Mouse (Mus musculus): Measurements from ENCODE around the gene Bean1.

- TF ChIP-seq CHD2 (IDR thresholded peaks at IDR 0.05; ENCODE audit: low read depth, low read length) (no peak), HCFC1 (IDR thresholded peaks at IDR 0.05; ENCODE audit: borderline replicate concordance, insufficient read depth, low read length) (no peak), ZNF384 (IDR thresholded peaks at IDR 0.05; ENCODE audit: low read depth, low read length) (no peak), ZC3H11A (IDR thresholded peaks at IDR 0.05; ENCODE audit: borderline replicate concordance, low read depth, low read length) (no peak), MAFK (IDR thresholded peaks at IDR 0.05; ENCODE audit: insufficient read depth, low read depth, low read length) (no peak)
These were observed 61.8 kb downstream of the Bean1 start for GRCm38 (mm10) chr8:104232039-104232438.
